Mouse (Mus musculus): ENCODE data around the gene E130114P18Rik. TPM values are rescaled to one million over a fixed set of nuclear protein-coding genes. Genes with fewer than 3 reads are reported as not detected.

The E130114P18Rik gene
- polyA plus RNA-seq, 1 experiment from 2014 or later = 0.25 TPM

GRCm38 (mm10) chr4:97569320-97569719 lies 208.6 kb downstream of the E130114P18Rik start:
- no peak overlapping the region for H3K27ac ChIP-seq
- no peak overlapping the region for H3K4me3 ChIP-seq
- no peaks in the 10 kb centered on the region for H3K36me3 ChIP-seq
- H3K4me2 ChIP-seq = no peak overlapping the region
- 68% methylated on average over 3 of the region's 3 CpGs for WGBS
- H3K27me3 ChIP-seq = no peaks in the 10 kb centered on the region
- H3K4me1 ChIP-seq (replicated peaks) = no peaks in the 10 kb centered on the region
- no peak overlapping the region for H3K9ac ChIP-seq
- no peak for ATAC-seq (replicated peaks; ENCODE audit: insufficient number of reproducible peaks, insufficient read depth, low FRiP score, low read depth)
- no peaks in the 10 kb centered on the region for H3K9me3 ChIP-seq (replicated peaks)

- Histone ChIP-seq H3K9me3 (replicated peaks) (no peaks in the 10 kb centered on the region), H3K4me1 (replicated peaks) (no peaks in the 10 kb centered on the region), H3K4me3 (no peak overlapping the region), H3K27me3 (no peaks in the 10 kb centered on the region), H3K4me2 (no peak overlapping the region), H3K27ac (no peak overlapping the region), H3K9ac (no peak overlapping the region), H3K36me3 (no peaks in the 10 kb centered on the region)
- no peak for ATAC-seq (replicated peaks; ENCODE audit: insufficient number of reproducible peaks, insufficient read depth, low FRiP score, low read depth)
- WGBS = 42% methylated on average over 4 of the region's 4 CpGs
Observed at GRCm38 (mm10) chr4:97564656-97565055, 213.2 kb downstream of the E130114P18Rik start.

- Histone ChIP-seq H3K4me3 (no peak overlapping the region), H3K9ac (no peak overlapping the region), H3K9me3 (replicated peaks) (no peaks in the 10 kb centered on the region), H3K27ac (no peak overlapping the region), H3K4me1 (replicated peaks) (no peaks in the 10 kb centered on the region), H3K4me2 (no peak overlapping the region), H3K36me3 (no peaks in the 10 kb centered on the region), H3K27me3 (no peaks in the 10 kb centered on the region)
- ATAC-seq (replicated peaks; ENCODE audit: insufficient number of reproducible peaks, insufficient read depth, low FRiP score, low read depth) = no peak
- 72% methylated on average over 6 of the region's 6 CpGs for WGBS
Observed at GRCm38 (mm10) chr4:97564199-97564598, 213.7 kb downstream of the E130114P18Rik start.

- Histone ChIP-seq H3K27ac (no peak overlapping the region), H3K36me3 (no peaks in the 10 kb centered on the region), H3K4me1 (replicated peaks) (no peaks in the 10 kb centered on the region), H3K4me3 (no peak overlapping the region), H3K27me3 (no peaks in the 10 kb centered on the region), H3K9me3 (replicated peaks) (no peaks in the 10 kb centered on the region), H3K4me2 (no peak overlapping the region), H3K9ac (no peak overlapping the region)
- WGBS = 80% methylated on average over 2 of the region's 2 CpGs
- ATAC-seq (replicated peaks; ENCODE audit: insufficient number of reproducible peaks, insufficient read depth, low FRiP score, low read depth) = no peak
Observed at GRCm38 (mm10) chr4:97557585-97557984, 220.3 kb downstream of the E130114P18Rik start.

GRCm38 (mm10) chr4:97544016-97544415 lies 233.9 kb downstream of the E130114P18Rik start:
- Histone ChIP-seq H3K9ac (no peak overlapping the region), H3K27ac (no peak overlapping the region), H3K36me3 (no peaks in the 10 kb centered on the region), H3K27me3 (no peaks in the 10 kb centered on the region), H3K4me1 (replicated peaks) (no peaks in the 10 kb centered on the region), H3K4me3 (no peak overlapping the region), H3K4me2 (no peak overlapping the region), H3K9me3 (replicated peaks) (no peaks in the 10 kb centered on the region)
- 17% methylated on average over 5 of the region's 5 CpGs for WGBS
- no peak for ATAC-seq (replicated peaks; ENCODE audit: insufficient number of reproducible peaks, insufficient read depth, low FRiP score, low read depth)

- H3K4me3 ChIP-seq = no peak overlapping the region
- no peak overlapping the region for H3K4me2 ChIP-seq
- H3K9ac ChIP-seq = no peak overlapping the region
- H3K27me3 ChIP-seq = no peaks in the 10 kb centered on the region
- no peak for ATAC-seq (replicated peaks; ENCODE audit: insufficient number of reproducible peaks, insufficient read depth, low FRiP score, low read depth)
- H3K27ac ChIP-seq = no peak overlapping the region
- no peaks in the 10 kb centered on the region for H3K4me1 ChIP-seq (replicated peaks)
- no peaks in the 10 kb centered on the region for H3K36me3 ChIP-seq
- WGBS = 50% methylated on average over 2 of the region's 2 CpGs
- no peaks in the 10 kb centered on the region for H3K9me3 ChIP-seq (replicated peaks)
Observed at GRCm38 (mm10) chr4:97532072-97532471, 245.8 kb downstream of the E130114P18Rik start.

- no peak overlapping the region for H3K4me3 ChIP-seq
- H3K4me1 ChIP-seq (replicated peaks) = no peaks in the 10 kb centered on the region
- ATAC-seq (replicated peaks; ENCODE audit: insufficient number of reproducible peaks, insufficient read depth, low FRiP score, low read depth) = no peak
- no peak overlapping the region for H3K4me2 ChIP-seq
- H3K36me3 ChIP-seq = no peaks in the 10 kb centered on the region
- 72% methylated on average over 2 of the region's 2 CpGs for WGBS
- H3K27ac ChIP-seq = no peak overlapping the region
- no peaks in the 10 kb centered on the region for H3K27me3 ChIP-seq
- no peaks in the 10 kb centered on the region for H3K9me3 ChIP-seq (replicated peaks)
- H3K9ac ChIP-seq = no peak overlapping the region
Observed at GRCm38 (mm10) chr4:97528517-97528916, 249.4 kb downstream of the E130114P18Rik start.

Other genes starting within 250 kb of the E130114P18Rik start
- 46.8 and 47.9 TPM in 2 replicates for gene Nfia, start 5.3 kb downstream of the E130114P18Rik start, polyA plus RNA-seq (2015; fragmentation: Nextera tagmentation; extraction: Ambion mirVana)

All from heart, embryonic 15.5 days (tissue).